Mouse (Mus musculus) MEL (cell line): Measurements from ENCODE around the gene Eef2.

ENCODE experiments used
- CTCF ChIP-seq, 3 experiments: IDR thresholded peaks in 2 of 3; conservative IDR thresholded peaks in 1 of 3; 2 replicates each; pipeline ENCODE4 v1.5.1; 2011 to 2012; ENCODE audit warnings: low read length in 3 of 3, low read depth in 2 of 3, mild to moderate bottlenecking in 2 of 3, improper control_type of control experiment in 1 of 3, inconsistent platforms in 1 of 3, mixed read lengths in 1 of 3, moderate library complexity in 1 of 3; ENCODE audit not compliant: control insufficient read depth in 1 of 3, insufficient read depth in 1 of 3, poor library complexity in 1 of 3, severe bottlenecking in 1 of 3
- EP300 ChIP-seq, 2 experiments: IDR thresholded peaks; 2 replicates each; pipeline ENCODE4 v1.6.1; 2011; ENCODE audit warnings: improper control_type of control experiment in 2 of 2, low read length in 2 of 2, low read depth in 1 of 2, mild to moderate bottlenecking in 1 of 2
- GABPA ChIP-seq: IDR thresholded peaks from 2 replicates; pipeline ENCODE4 v1.6.1; 2012; ENCODE audit warnings: low read depth, mild to moderate bottlenecking, inconsistent platforms, low read length, improper control_type of control experiment, moderate library complexity
- POLR2A ChIP-seq, 2 experiments: IDR thresholded peaks; 2 replicates each; pipeline ENCODE4 v1.6.1; 2011 to 2012; ENCODE audit warnings: low read length in 2 of 2, mild to moderate bottlenecking in 2 of 2, control low read depth in 1 of 2, improper control_type of control experiment in 1 of 2, low read depth in 1 of 2, moderate library complexity in 1 of 2; ENCODE audit not compliant: control insufficient read depth in 1 of 2, insufficient read depth in 1 of 2, poor library complexity in 1 of 2
- ZMIZ1 ChIP-seq: IDR thresholded peaks from 2 replicates; pipeline ENCODE4 v1.6.1; 2012; ENCODE audit warnings: low read depth, mild to moderate bottlenecking, inconsistent platforms, low read length, improper control_type of control experiment, moderate library complexity

GRCm38 (mm10) chr10:81134181-81134587 lies 42.2 kb upstream of the Eef2 start:
- peak in 1 of 2 experiments; percentile 32; a peak in 1 of 4 replicates for TF ChIP-seq EP300 (IDR thresholded peaks at IDR 0.05; ENCODE audit: low read depth in 1 of 2, low read length in 2 of 2)
- no peak for TF ChIP-seq GABPA
- TF ChIP-seq CTCF (IDR thresholded peaks at IDR 0.05 in 2 of 3, conservative IDR thresholded peaks at IDR 0.05 in 1 of 3; ENCODE audit: control insufficient read depth in 1 of 3, insufficient read depth in 1 of 3, low read depth in 2 of 3, low read length in 3 of 3, poor library complexity in 1 of 3, severe bottlenecking in 1 of 3), result no peak
- peak; percentile 28 to 75; a peak in 2 of 4 replicates for TF ChIP-seq POLR2A (IDR thresholded peaks at IDR 0.05; ENCODE audit: control insufficient read depth in 1 of 2, insufficient read depth in 1 of 2, low read depth in 1 of 2, low read length in 2 of 2, poor library complexity in 1 of 2)
- TF ChIP-seq ZMIZ1, result peak; percentile 61; the same call in 1 of the 2 replicates
